Mouse (Mus musculus) heart, postnatal 0 days (tissue): ENCODE results near the gene Kcnk2.

Source experiments
- CTCF ChIP-seq: IDR thresholded peaks from 2 replicates; pipeline ENCODE4 v1.5.1; 2016; ENCODE audit warnings: antibody characterized with exemption, control low read depth, low read depth
- EP300 ChIP-seq: IDR thresholded peaks from 2 replicates; pipeline ENCODE4 v1.6.1; 2016; ENCODE audit warnings: antibody characterized with exemption, low read depth

DNA sequence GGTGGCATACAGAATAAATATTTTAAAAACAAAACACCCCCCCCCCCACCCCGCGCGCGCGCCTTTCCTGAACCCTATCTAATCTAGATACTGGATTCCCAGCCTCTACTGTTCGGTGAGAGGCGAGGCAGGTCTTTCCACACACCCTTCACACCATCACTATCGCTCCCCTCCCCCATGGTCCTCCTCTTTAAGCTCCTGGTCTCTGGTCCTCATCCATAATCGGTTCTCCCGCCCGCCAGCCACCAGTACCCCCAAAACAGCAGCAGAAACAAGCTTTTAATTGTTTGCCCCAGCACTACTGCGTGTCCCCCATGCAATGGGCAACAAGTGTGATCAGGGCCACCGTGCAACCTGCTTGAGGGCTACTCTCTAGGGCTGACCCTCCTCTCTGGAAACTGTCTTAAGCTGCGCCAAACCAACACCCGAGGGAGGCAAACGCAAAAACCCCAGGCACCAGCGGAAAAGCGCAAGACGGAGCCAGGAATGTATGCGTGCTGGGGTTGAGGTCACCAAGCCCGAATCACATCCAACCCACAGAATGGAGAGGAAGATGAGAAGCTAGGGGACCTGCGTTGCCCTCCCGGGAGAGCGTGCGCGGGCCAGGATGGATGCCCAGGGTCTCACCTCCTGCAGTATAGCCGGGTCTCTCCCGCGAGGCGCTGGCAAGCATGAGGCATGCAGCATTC lies 59.5 kb downstream of the Kcnk2 start:
- no peak for TF ChIP-seq CTCF
- TF ChIP-seq EP300: no peak
